Mouse (Mus musculus) lung, adult 2 months (tissue): Measurements from ENCODE around the gene Zfp609.

Source experiments
- CTCF ChIP-seq: fragments of 200-500 bp; IDR thresholded peaks from 2 replicates; pipeline ENCODE4 v1.5.1; 2011; ENCODE audit warnings: mild to moderate bottlenecking, low read length, control low read depth; ENCODE audit not compliant: insufficient read depth
- POLR2A ChIP-seq: fragments of 200-500 bp; IDR thresholded peaks from 2 replicates; pipeline ENCODE4 v1.6.1; 2011; ENCODE audit warnings: low read depth, mild to moderate bottlenecking, control low read depth, low read length, borderline replicate concordance; ENCODE audit errors: extremely low read depth

GRCm38 (mm10) chr9:65812841-65813240, 14.5 kb downstream of the Zfp609 start:
- no peak for TF ChIP-seq CTCF
- TF ChIP-seq POLR2A: no peak
